Mouse (Mus musculus) intestine, embryonic 16.5 days (tissue): ENCODE measurements around the gene Washc4. TPM values are rescaled to one million over a fixed set of nuclear protein-coding genes. Genes with fewer than 3 reads are reported as not detected.

Experiments used
- ATAC-seq: fragments of 200-750 bp; cut with Nextera tagmentation; 2 replicates; pipeline ENCODE4 v1.8.0; 2017; ENCODE audit warnings: moderate TSS enrichment, moderate library complexity
- H3K27ac ChIP-seq: fragments of 300-500 bp; sonication (generic); 2 replicates; pipeline ENCODE4 v1.5.1; 2014; ENCODE audit warnings: mild to moderate bottlenecking, low read length
- H3K27me3 ChIP-seq: fragments of 300-500 bp; sonication (generic); replicated peaks from 2 replicates; pipeline ENCODE4 v1.6.1; 2014; ENCODE audit warnings: low read length, control low read depth, mixed read lengths; ENCODE audit not compliant: control insufficient read depth, insufficient read depth
- H3K36me3 ChIP-seq: fragments of 300-500 bp; sonication (generic); 2 replicates; pipeline ENCODE4 v1.6.1; 2014; ENCODE audit warnings: low read length, control low read depth; ENCODE audit not compliant: control insufficient read depth, insufficient read depth
- H3K4me1 ChIP-seq: fragments of 300-500 bp; sonication (generic); 2 replicates; pipeline ENCODE4 v1.6.1; 2014; ENCODE audit warnings: low read length, control low read depth, mixed read lengths; ENCODE audit not compliant: control insufficient read depth, insufficient read depth
- H3K4me2 ChIP-seq: fragments of 300-500 bp; sonication (generic); 2 replicates; pipeline ENCODE4 v1.6.1; 2014; ENCODE audit warnings: low read depth, low read length, control low read depth
- H3K4me3 ChIP-seq: fragments of 300-500 bp; sonication (generic); 2 replicates; pipeline ENCODE4 v1.5.1; 2014; ENCODE audit warnings: mild to moderate bottlenecking, low read length
- H3K9ac ChIP-seq: fragments of 300-500 bp; sonication (generic); 2 replicates; pipeline ENCODE4 v1.6.1; 2014; ENCODE audit warnings: low read depth, low read length
- H3K9me3 ChIP-seq: fragments of 300-500 bp; sonication (generic); 2 replicates; pipeline ENCODE4 v1.6.1; 2016; ENCODE audit warnings: low read length, control low read depth; ENCODE audit not compliant: control insufficient read depth
- WGBS: fragments of 180-500 bp; shearing (Covaris S2); extraction: QIAGEN DNeasy Blood & Tissue Kit; methylation state at CpG from one replicate; pipeline ENCODE4 v1.1.7; 2014; 5-methylcytosine and 5-hydroxymethylcytosine counted together
- polyA plus RNA-seq: library from polyadenylated mRNA; unstranded; fragments of >200 nt; fragmentation: Nextera tagmentation; extraction: Ambion mirVana; gene quantifications from 2 replicates; pipeline ENCODE4 v1.2.1, GENCODE M21; 2015

The Washc4 gene
- polyA plus RNA-seq, 1 experiment from 2014 or later, result 43.6 TPM

DNA sequence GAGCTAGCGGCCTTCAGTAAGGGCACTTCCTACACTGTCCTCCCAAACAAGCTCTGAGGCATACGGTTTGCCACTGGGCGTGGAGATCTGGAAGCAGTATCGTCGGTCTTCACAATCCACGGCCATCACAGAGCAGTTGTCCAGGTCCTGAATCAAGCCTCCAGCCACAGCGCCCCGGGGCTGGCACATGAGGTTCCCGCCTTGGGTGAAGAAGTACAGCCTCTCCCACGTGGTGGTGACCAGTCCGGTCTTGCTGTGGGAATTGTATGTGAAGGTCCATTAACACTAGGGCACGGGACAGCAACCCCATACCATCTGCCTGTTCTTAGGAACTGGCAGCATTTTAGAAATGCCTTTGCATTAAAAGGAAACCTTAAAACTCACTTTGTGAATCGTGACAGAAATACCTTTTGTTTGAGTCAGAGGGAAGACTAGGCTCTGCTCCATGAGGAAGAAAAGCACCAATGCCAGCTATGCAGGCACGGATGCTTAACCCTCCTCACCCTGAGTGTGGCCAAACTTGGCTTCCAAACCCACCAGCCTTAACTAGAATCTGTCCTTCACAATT, 69.2 kb downstream of the Washc4 start:
- Histone ChIP-seq H3K4me3 (no peak overlapping the region), H3K36me3 (peaks cover 14% of the 10 kb centered on the region)
- no peak for ATAC-seq

DNA sequence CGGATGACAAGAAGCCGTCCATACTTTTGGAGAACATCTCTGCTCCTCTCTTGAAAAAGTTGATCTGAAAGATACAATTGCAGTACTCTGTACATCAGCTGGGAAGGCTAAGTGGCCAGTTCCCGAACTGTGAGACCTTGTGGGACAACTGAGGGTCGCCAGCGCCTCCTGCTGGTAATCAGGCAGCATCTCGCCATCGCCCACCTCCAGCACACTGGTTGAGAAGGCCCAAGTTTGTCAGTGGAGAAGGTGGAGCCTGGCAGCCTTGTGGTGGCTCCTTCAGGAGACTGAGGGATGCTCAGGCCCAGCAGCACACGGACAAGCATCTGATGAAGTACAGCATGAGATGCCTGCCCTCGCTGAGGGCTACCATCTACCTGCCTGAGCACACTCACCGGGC, 73.8 kb downstream of the Washc4 start:
- peaks cover 2% of the 10 kb centered on the region; the same call in 1 of the 2 replicates for H3K36me3 ChIP-seq
- no peaks in the 10 kb centered on the region for H3K9me3 ChIP-seq
- no peak for ATAC-seq

More for the DNA sequence above, 69.2 kb downstream of the Washc4 start:
- WGBS, result 87% methylated on average over 14 of the region's 14 CpGs
- Histone ChIP-seq H3K9me3 (no peaks in the 10 kb centered on the region), H3K27me3 (no peaks in the 10 kb centered on the region), H3K27ac (no peak overlapping the region), H3K4me2 (no peak overlapping the region), H3K4me1 (no peaks in the 10 kb centered on the region), H3K9ac (no peak overlapping the region)

DNA sequence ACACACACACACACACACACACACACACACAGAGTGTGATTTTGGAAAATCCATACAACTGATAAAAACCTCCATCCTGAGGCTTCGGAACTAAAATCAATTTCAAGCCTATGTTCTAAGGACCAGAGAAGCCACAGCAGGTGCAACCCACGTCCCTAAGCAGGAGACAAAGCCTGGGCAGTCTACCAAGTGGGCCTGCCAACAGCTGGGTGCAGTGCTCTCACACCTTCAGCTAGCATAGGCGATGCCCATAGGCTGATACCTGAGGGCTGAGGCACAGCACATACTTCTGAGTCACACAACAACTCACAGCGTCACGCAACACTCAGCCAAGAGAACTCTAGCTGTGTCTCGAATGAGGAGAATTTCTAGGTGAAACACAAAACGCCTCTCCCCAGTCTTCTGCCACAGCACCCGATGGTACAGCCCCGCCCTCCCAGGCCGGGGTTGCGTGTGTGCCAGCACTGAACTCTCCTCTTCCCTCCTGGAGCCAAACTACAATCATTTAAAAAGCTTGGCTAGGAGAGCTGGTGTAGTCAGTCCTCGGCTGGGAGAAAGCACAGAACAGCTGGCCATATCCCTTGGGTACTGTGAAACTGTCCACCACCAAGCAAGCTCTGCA, 75.4 kb downstream of the Washc4 start:
- WGBS, result 86% methylated on average over 12 of the region's 12 CpGs
- H3K27me3 ChIP-seq, result no peaks in the 10 kb centered on the region
- no peak overlapping the region for H3K4me2 ChIP-seq
- no peak overlapping the region for H3K27ac ChIP-seq
- H3K36me3 ChIP-seq, result peaks cover 3% of the 10 kb centered on the region; the same call in 1 of the 2 replicates
- no peak overlapping the region for H3K9ac ChIP-seq
- no peaks in the 10 kb centered on the region for H3K4me1 ChIP-seq
- no peak overlapping the region for H3K4me3 ChIP-seq
- no peaks in the 10 kb centered on the region for H3K9me3 ChIP-seq
- no peak for ATAC-seq

More for the DNA sequence above, 73.8 kb downstream of the Washc4 start:
- Histone ChIP-seq H3K4me3 (no peak overlapping the region), H3K4me2 (no peak overlapping the region), H3K27ac (no peak overlapping the region), H3K9ac (no peak overlapping the region), H3K4me1 (no peaks in the 10 kb centered on the region), H3K27me3 (no peaks in the 10 kb centered on the region)
- 62% methylated on average over 10 of the region's 10 CpGs for WGBS

DNA sequence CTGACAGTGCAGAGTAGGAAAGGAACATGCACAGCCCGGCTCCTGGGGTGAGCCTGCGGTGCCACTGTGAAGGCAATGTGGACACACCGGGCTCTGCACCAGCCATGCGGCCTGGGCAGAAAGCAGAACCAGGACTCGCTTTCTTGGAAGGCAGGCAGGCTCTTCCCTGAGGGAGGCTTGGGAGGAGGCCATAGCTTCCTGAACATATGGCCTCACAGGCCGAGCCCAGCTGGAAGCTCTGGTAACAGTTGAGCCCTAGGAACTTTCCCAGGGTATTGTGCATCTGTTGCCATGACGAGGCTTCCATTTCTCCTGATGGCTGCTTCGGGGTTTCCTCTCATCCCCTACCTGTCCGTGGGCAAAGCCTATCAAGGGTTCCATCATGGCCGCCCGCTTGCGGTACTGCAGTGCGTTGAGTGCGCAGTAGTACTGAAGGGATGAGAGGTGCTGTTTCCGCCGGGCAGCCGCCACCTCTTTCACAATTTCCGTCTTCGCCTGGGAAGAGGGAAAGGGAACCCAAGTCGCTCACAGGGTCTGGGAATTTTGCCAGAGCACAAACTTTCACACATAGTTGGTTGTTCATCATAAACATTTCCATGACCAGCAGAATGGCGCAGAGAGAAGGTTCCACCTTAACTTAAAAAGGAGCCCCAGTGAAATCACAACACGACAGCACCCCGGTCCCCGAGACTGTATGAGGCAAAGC, 77.0 kb downstream of the Washc4 start:
- Histone ChIP-seq H3K4me1 (no peaks in the 10 kb centered on the region), H3K9me3 (no peaks in the 10 kb centered on the region), H3K9ac (no peak overlapping the region), H3K36me3 (peaks cover 9% of the 10 kb centered on the region), H3K4me3 (no peak overlapping the region), H3K4me2 (no peak overlapping the region), H3K27ac (no peak overlapping the region), H3K27me3 (no peaks in the 10 kb centered on the region)
- 84% methylated on average over 24 of the region's 24 CpGs for WGBS
- no peak for ATAC-seq

DNA sequence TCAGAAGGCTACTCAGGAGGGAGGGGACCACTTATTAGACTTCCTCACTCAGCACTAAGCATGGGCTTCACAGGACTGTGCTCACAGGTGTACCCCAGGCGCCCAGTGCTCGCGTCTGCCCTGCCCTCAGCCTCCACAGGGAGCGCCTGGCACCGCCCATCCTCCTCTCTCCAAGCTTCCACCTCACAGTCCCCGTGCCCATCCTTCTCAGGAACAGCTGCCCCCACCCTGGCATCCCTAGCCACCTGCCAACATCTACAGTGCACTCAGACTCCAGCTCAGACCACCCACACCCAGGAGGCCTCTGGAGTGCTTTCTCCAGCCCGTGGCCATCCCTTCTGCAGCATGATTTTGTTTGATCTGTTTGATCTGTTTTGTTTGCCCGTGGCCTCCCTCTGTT, 80.5 kb downstream of the Washc4 start:
- Histone ChIP-seq H3K27ac (no peak overlapping the region), H3K9me3 (no peaks in the 10 kb centered on the region), H3K4me2 (no peak overlapping the region), H3K9ac (no peak overlapping the region), H3K36me3 (peaks cover 9% of the 10 kb centered on the region), H3K4me3 (no peak overlapping the region), H3K27me3 (no peaks in the 10 kb centered on the region), H3K4me1 (no peaks in the 10 kb centered on the region)
- WGBS, result 75% methylated on average over 8 of the region's 8 CpGs
- ATAC-seq, result no peak

DNA sequence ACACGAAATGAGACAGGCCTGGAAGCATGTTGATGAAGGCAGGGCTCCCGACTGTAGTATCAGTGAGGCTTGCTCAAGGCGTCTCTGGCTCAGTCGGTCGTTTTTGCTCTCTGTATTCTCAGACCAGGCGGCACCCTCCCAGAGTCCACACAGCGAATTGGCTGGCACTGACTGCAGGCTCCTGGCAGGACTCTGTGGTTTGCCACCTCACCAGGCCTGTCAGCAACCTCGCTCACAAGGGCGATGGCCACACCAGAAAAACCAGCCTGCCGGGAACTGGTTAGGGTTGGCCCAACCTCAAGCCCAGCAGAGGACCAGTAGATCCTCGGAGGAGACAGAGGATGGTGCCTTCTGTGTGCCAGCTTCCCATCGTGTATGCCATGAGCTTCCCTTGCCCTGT, 81.3 kb downstream of the Washc4 start:
- no peak overlapping the region for H3K4me3 ChIP-seq
- no peak for ATAC-seq
- WGBS, result 90% methylated on average over 12 of the region's 12 CpGs
- H3K36me3 ChIP-seq, result peaks cover 9% of the 10 kb centered on the region
- no peaks in the 10 kb centered on the region for H3K4me1 ChIP-seq
- no peaks in the 10 kb centered on the region for H3K27me3 ChIP-seq
- H3K27ac ChIP-seq, result no peak overlapping the region
- no peak overlapping the region for H3K9ac ChIP-seq
- H3K9me3 ChIP-seq, result no peaks in the 10 kb centered on the region
- no peak overlapping the region for H3K4me2 ChIP-seq

DNA sequence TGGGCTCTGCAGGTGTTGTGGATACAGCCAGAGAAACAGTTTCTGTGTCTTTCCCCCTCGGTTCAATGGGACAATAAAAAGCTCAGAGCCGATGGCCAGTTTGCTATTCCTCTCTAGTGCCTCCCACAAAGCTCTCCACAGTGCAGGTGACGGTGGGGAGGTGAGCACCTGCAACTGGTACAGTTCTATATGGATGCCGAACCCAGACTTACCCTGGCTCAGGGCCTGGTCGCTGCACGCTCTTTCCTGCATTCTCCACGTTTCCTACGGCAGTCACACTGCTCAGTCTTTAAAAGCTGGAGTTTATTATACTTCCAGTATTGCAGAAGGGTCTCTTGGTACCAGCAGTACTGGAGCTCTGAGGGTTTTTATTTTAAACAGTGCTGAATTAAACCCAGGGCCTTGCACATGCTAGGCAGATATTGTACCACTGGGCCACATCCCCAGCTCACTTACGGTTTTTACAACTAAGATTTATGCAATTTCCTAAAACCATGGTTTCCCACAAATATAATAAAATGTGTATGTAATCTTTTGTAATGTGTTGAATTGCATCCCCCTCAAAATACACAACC, 83.6 kb downstream of the Washc4 start:
- ATAC-seq, result no peak
- no peaks in the 10 kb centered on the region for H3K4me1 ChIP-seq
- no peak overlapping the region for H3K4me2 ChIP-seq
- no peak overlapping the region for H3K9ac ChIP-seq
- 93% methylated on average over 9 of the region's 9 CpGs for whole genome bisulfite sequencing
- H3K27ac ChIP-seq, result no peak overlapping the region
- H3K27me3 ChIP-seq, result no peaks in the 10 kb centered on the region
- no peaks in the 10 kb centered on the region for H3K9me3 ChIP-seq
- H3K4me3 ChIP-seq, result no peak overlapping the region
- peaks cover 16% of the 10 kb centered on the region; the same call in 1 of the 2 replicates for H3K36me3 ChIP-seq

DNA sequence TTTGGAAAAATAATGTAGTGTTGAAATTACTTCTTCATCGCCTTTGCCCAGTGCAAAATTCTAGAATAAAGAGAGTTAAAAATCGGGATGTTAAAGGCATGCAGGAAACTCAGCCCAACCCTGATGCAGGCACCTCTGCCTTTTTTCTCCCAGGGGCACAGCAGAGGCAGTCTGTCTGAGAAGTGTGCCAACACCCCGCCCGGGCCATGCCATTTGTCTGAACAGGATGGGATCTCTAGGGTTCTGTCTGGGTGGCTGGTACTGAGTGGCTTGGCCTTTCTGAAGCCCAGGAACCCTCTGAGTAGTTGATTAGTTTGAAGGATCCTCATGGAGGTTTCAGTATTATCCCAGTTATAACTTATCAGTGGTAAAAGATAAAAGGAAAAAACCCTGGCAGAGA, 84.7 kb downstream of the Washc4 start:
- no peak overlapping the region for H3K9ac ChIP-seq
- H3K27ac ChIP-seq, result no peak overlapping the region
- ATAC-seq, result no peak
- no peak overlapping the region for H3K4me3 ChIP-seq
- H3K27me3 ChIP-seq, result no peaks in the 10 kb centered on the region
- H3K4me1 ChIP-seq, result no peaks in the 10 kb centered on the region
- H3K4me2 ChIP-seq, result no peak overlapping the region
- H3K9me3 ChIP-seq, result no peaks in the 10 kb centered on the region
- 91% methylated on average over 4 of the region's 4 CpGs for WGBS
- peaks cover 18% of the 10 kb centered on the region; the same call in 1 of the 2 replicates for H3K36me3 ChIP-seq

DNA sequence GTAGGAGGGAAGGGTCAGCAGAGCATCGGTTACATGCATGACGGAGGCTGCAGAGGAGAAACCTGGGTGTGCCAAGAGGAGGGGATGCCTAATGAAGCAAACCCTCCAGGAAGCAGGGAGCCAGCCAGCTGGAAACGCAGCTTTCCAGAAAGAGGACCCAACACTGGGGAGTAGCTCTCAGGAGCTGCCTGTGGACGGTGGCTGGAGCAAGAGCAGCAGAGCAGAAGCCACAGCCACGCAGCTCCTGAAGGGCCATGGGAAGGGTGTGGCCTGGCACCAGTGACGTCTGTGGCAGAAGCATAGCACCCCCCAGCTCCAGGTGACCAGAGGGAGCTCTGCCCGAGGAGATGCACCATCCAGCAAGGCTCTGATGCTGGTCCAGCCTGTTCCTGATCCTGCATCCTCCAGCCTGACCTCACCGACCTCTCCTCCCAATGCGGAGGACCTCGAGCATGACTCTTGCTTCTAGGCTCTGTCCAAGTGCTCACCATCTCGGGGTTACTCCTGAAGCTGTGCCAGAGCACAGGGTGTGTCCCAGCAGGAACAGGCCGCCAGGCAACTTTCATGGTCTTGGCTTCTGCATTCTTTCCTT, 85.7 kb downstream of the Washc4 start:
- no peaks in the 10 kb centered on the region for H3K9me3 ChIP-seq
- ATAC-seq, result no peak
- no peak overlapping the region for H3K9ac ChIP-seq
- peaks cover 14% of the 10 kb centered on the region; the same call in 1 of the 2 replicates for H3K36me3 ChIP-seq
- H3K4me3 ChIP-seq, result no peak overlapping the region
- H3K27me3 ChIP-seq, result no peaks in the 10 kb centered on the region
- H3K4me1 ChIP-seq, result no peaks in the 10 kb centered on the region
- WGBS, result 82% methylated on average over 12 of the region's 12 CpGs
- no peak overlapping the region for H3K27ac ChIP-seq
- no peak overlapping the region for H3K4me2 ChIP-seq
